ENCODE assay signal across 27 mouse cellular contexts in the genomic region with DNA sequence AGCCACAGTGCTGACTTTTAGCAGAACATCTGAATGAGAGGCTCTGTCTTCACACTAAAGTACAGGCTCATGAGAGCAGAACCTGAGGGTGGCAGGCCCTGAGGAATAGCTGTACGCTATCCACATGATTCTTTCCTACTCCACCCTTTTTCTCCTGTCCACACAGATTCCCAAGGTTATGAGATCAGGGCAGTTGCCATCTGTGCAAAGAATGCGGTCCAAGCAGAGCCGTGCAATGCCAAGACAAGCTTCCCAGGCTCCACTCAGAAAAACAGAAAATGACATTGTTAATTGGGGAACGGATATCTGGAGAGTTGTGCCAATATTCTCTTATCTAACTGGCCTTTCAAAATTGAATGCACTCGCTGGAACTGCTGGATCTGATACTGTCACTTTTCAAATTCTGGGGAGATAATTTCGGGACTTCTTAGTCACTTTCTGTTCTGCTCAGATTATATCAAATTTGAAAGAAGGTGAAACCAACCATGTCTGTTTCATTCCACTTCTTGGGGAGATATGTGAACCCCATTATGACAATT.
DNase-seq lines count a peak whose midpoint lies in the region; ATAC-seq and TF ChIP-seq lines count a peak whose summit lies in the region.
"Had no signal": no experiment of that assay in that cellular context is flagged by ENCODE, and none has a peak within 500 bp of the region (broad histone marks: within the 10 kb centered on the region; RNA-seq: fewer than 3 reads in every experiment).

No protein-coding gene starts in this region.

- no peak overlapping the region for H3K4me2 ChIP-seq in heart, embryonic 11.5 days
- H3K4me2 ChIP-seq: forebrain, embryonic 15.5 days; hindbrain, embryonic 15.5 days; intestine, embryonic 15.5 days; limb, embryonic 13.5 days; liver, embryonic 12.5 days; midbrain, embryonic 11.5 days had no signal

- no peak overlapping the region for H3K27ac ChIP-seq in heart, embryonic 11.5 days (ENCODE audit: low read depth, low read length)
- no peak overlapping the region for H3K27ac ChIP-seq in gastrocnemius, adult 2 months
- H3K27ac ChIP-seq: forebrain, embryonic 15.5 days; heart, adult 2 months; hindbrain, embryonic 10.5 days; hindbrain, embryonic 15.5 days; intestine, embryonic 15.5 days; kidney, postnatal 0 days; limb, embryonic 13.5 days; liver, embryonic 12.5 days had no signal

- no peak overlapping the region for H3K4me3 ChIP-seq in heart, embryonic 11.5 days (ENCODE audit: low read depth, low read length)
- no peak overlapping the region for H3K4me3 ChIP-seq in gastrocnemius, adult 2 months
- H3K4me3 ChIP-seq: forebrain, embryonic 15.5 days; heart, adult 2 months; hindbrain, embryonic 10.5 days; hindbrain, embryonic 15.5 days; intestine, embryonic 15.5 days; limb, embryonic 13.5 days; liver, embryonic 12.5 days had no signal

- no peak for ATAC-seq in heart, embryonic 11.5 days (replicated peaks; ENCODE audit: insufficient number of reproducible peaks, low FRiP score, low TSS enrichment)
- ATAC-seq: forebrain, embryonic 15.5 days; intestine, embryonic 15.5 days; liver, embryonic 12.5 days; liver, postnatal 0 days; midbrain, embryonic 16.5 days had no signal

- H3K36me3 ChIP-seq in heart, embryonic 11.5 days (ENCODE audit: control insufficient read depth, insufficient read depth, low read length) = no peaks in the 10 kb centered on the region
- H3K36me3 ChIP-seq: forebrain, embryonic 15.5 days; hindbrain, embryonic 10.5 days; hindbrain, embryonic 15.5 days; intestine, embryonic 15.5 days; limb, embryonic 13.5 days; liver, embryonic 12.5 days had no signal

- H3K27me3 ChIP-seq in heart, embryonic 11.5 days (ENCODE audit: control insufficient read depth, insufficient read depth, low read length) = no peaks in the 10 kb centered on the region
- H3K27me3 ChIP-seq: CH12.LX; forebrain, embryonic 15.5 days; hindbrain, embryonic 15.5 days; intestine, embryonic 15.5 days; limb, embryonic 13.5 days; liver, embryonic 12.5 days had no signal

- no peak for TF ChIP-seq CTCF in gastrocnemius, adult 2 months (IDR thresholded peaks at IDR 0.05)

- no peaks in the 10 kb centered on the region for H3K4me1 ChIP-seq in heart, embryonic 11.5 days (ENCODE audit: control insufficient read depth, insufficient read depth, low read length)
- H3K4me1 ChIP-seq: forebrain, embryonic 15.5 days; hindbrain, embryonic 10.5 days; hindbrain, embryonic 15.5 days; intestine, embryonic 15.5 days; limb, embryonic 13.5 days; liver, embryonic 12.5 days had no signal

- H3K9ac ChIP-seq in heart, embryonic 11.5 days (ENCODE audit: low read depth, low read length) = no peak overlapping the region
- H3K9ac ChIP-seq: forebrain, embryonic 15.5 days; hindbrain, embryonic 15.5 days; intestine, embryonic 15.5 days; limb, embryonic 13.5 days; liver, embryonic 12.5 days; liver, postnatal 0 days had no signal

- peak; percentile 8 for DNase-seq in testis, postnatal 14 days (ENCODE audit: low spot score)
- DNase-seq in testis, postnatal 10 days (ENCODE audit: low spot score) = no peak
- DNase-seq in cerebellum, adult 11 months = peak; percentile 5
- peak; percentile 56 for DNase-seq in cerebellum, adult 9-10 months
- peak; percentile 74 to 75 for DNase-seq in cerebellum, postnatal 36 days
- no peak for DNase-seq in gastrocnemius, adult 2 months
- DNase-seq in T-cell, adult 2 months (ENCODE audit: low spot score) = no peak
- DNase-seq: adrenal gland, postnatal 25 days; B cell, adult 2 months; heart, adult 2 months; heart, postnatal 14 days; kidney, adult 8-10 months; liver, postnatal 0 days; lung, postnatal 36 days; right cerebral cortex, adult 18-20 months; spleen, adult 18-20 months had no signal

- WGBS in heart, embryonic 11.5 days (ENCODE audit: insufficient replicate concordance) = 64% methylated on average over 6 of the region's 6 CpGs

- intact Hi-C loops in gastrocnemius, adult 2 months (cut with DNase I) = no loop called here

- no peaks in the 10 kb centered on the region for H3K9me3 ChIP-seq in heart, embryonic 11.5 days (replicated peaks; ENCODE audit: control insufficient read depth, low read length)
- H3K9me3 ChIP-seq: forebrain, embryonic 15.5 days; hindbrain, embryonic 10.5 days; hindbrain, embryonic 15.5 days; intestine, embryonic 15.5 days; limb, embryonic 13.5 days; liver, embryonic 12.5 days had no signal

Comparison
In these comparisons a context has a peak if more than half of its experiments do, and no peak if none do; other contexts are left out.
1. DNase-seq: peak in testis, postnatal 14 days (single experiment), cerebellum, adult 11 months (single experiment), cerebellum, adult 9-10 months (single experiment) and cerebellum, postnatal 36 days (2 of 2); none in testis, postnatal 10 days (single experiment), gastrocnemius, adult 2 months (single experiment) and T-cell, adult 2 months (single experiment).